Mouse (Mus musculus) ES-E14 (cell line): ENCODE data around the gene Mef2c.

Source experiments
- CHD2 ChIP-seq: IDR thresholded peaks from 2 replicates; pipeline ENCODE4 v1.6.1; 2014; ENCODE audit warnings: mild to moderate bottlenecking, low read depth, low read length, inconsistent platforms
- MAFK ChIP-seq: IDR thresholded peaks from 2 replicates; pipeline ENCODE4 v1.6.1; 2014; ENCODE audit warnings: mild to moderate bottlenecking, low read depth, low read length, inconsistent platforms; ENCODE audit not compliant: insufficient read depth
- ZC3H11A ChIP-seq: IDR thresholded peaks from 2 replicates; pipeline ENCODE4 v1.6.1; 2012; ENCODE audit warnings: low read depth, mild to moderate bottlenecking, inconsistent platforms, low read length, borderline replicate concordance
- ZNF384 ChIP-seq: IDR thresholded peaks from 2 replicates; pipeline ENCODE4 v1.6.1; 2012; ENCODE audit warnings: low read depth, low read length, inconsistent platforms

GRCm38 (mm10) chr13:83468794-83469193, 35.0 kb upstream of the Mef2c start:
- TF ChIP-seq ZNF384, result no peak
- TF ChIP-seq MAFK, result no peak
- TF ChIP-seq CHD2, result no peak
- TF ChIP-seq ZC3H11A, result no peak
